Mouse (Mus musculus) spleen, adult 2 months (tissue): ENCODE measurements around the gene Fam122b. TPM values are rescaled to one million over a fixed set of nuclear protein-coding genes. Genes with fewer than 3 reads are reported as not detected.

Experiments used
- DNase-seq, 2 experiments: peaks; one replicate each; pipeline versions ENCODE4 v3.0.0 to v3.0.0-alpha.2; 2012 to 2021; ENCODE audit warnings: low spot score in 2 of 2, low read depth in 1 of 2
- H3K27ac ChIP-seq: fragments of 200-500 bp; 2 replicates; pipeline ENCODE4 v1.5.1; 2012; ENCODE audit warnings: low read length, inconsistent platforms; ENCODE audit not compliant: insufficient read depth
- H3K27me3 ChIP-seq: fragments of 200-500 bp; 2 replicates; pipeline ENCODE4 v1.6.1; 2012; ENCODE audit warnings: mild to moderate bottlenecking, moderate library complexity, low read length, inconsistent platforms; ENCODE audit not compliant: control insufficient read depth, insufficient read depth
- H3K36me3 ChIP-seq: fragments of 200-500 bp; 2 replicates; pipeline ENCODE4 v1.6.1; 2012; ENCODE audit warnings: mild to moderate bottlenecking, low read length, inconsistent platforms; ENCODE audit not compliant: control insufficient read depth, insufficient read depth
- H3K4me1 ChIP-seq: fragments of 200-500 bp; 2 replicates; pipeline ENCODE4 v1.6.1; 2011; ENCODE audit warnings: inconsistent platforms; ENCODE audit not compliant: control insufficient read depth, insufficient read depth, insufficient read length
- H3K4me3 ChIP-seq: fragments of 200-500 bp; 2 replicates; pipeline ENCODE4 v1.5.1; 2011; ENCODE audit warnings: mild to moderate bottlenecking, inconsistent platforms; ENCODE audit not compliant: insufficient read depth, insufficient read length; ENCODE audit errors: extremely low read depth
- CTCF ChIP-seq: fragments of 200-500 bp; IDR thresholded peaks from 2 replicates; pipeline ENCODE4 v1.5.1; 2011; ENCODE audit warnings: mild to moderate bottlenecking, inconsistent platforms; ENCODE audit not compliant: insufficient read depth, insufficient read length, insufficient replicate concordance; ENCODE audit errors: extremely low read depth
- POLR2A ChIP-seq: fragments of 200-500 bp; IDR thresholded peaks from 2 replicates; pipeline ENCODE4 v1.6.1; 2011; ENCODE audit warnings: low read depth, low read length, inconsistent platforms
- WGBS: fragments of 180-500 bp; shearing (Covaris S2); methylation state at CpG from one replicate; pipeline ENCODE4 v1.1.7; 2018; 5-methylcytosine and 5-hydroxymethylcytosine counted together
- polyA plus RNA-seq: library from polyadenylated mRNA; depleted of rRNA; stranded (reverse); fragments of >200 nt; gene quantifications from 2 replicates; pipeline ENCODE4 v1.2.3, GENCODE M21; 2012

Gene Fam122b
- polyA plus RNA-seq, 1 experiment: 3.2 TPM

DNA sequence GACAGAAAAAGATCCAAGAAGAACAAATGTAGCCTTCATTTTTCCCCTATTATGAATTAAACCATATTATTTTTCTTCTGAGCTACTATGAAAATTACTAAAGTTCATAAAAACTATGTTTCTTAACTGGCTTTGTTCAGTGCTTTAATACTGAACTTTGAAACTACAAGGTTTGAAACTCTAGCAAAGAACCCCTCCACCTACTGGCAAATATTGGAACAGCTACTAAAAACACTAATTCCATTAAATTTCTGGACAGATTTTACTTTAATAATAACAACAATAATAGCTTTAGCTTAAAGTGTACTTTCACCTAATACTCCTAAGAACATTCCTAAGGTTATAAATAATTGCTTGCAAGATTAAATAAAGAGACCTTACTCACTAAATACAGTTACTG lies 14.4 kb downstream of the Fam122b start:
- H3K27ac ChIP-seq: no peak overlapping the region
- H3K36me3 ChIP-seq: no peaks in the 10 kb centered on the region; the same call in 1 of the 2 replicates
- no peaks in the 10 kb centered on the region for H3K4me1 ChIP-seq
- no peaks in the 10 kb centered on the region for H3K27me3 ChIP-seq
- no peak for DNase-seq
- H3K4me3 ChIP-seq: no peak overlapping the region
- TF ChIP-seq CTCF: no peak
- TF ChIP-seq POLR2A: no peak

DNA sequence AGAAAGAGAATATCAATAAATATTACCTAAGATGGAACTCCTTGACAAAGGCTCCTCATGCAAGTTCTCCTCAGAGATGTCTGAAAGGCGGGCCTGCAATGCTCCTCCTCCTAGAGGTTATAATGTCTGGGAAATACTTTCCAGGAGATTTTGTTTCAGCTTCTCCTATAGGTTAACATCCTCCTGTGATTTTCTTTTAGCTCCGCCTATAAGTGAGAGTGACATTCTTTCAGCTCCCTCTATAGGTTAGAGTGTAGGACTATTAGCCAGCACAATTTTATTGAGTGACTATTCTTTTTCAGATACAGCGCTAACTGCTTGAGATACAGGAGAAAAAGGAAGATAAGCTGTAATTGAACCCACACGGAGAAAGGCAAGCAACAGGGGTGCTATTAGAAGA lies 29.6 kb downstream of the Fam122b start, which contains the start of gene Plac1:
Plac1 (minus strand) TSS at position 101 of the 400 bp plus-strand sequence.
- Histone ChIP-seq H3K4me3 (no peak within 1 kb of the TSS), H3K4me1 (no peaks in the 10 kb centered on the region), H3K36me3 (no peaks in the 10 kb centered on the region), H3K27ac (no peak within 1 kb of the TSS), H3K27me3 (no peaks in the 10 kb centered on the region)
- DNase-seq: no peak
- TF ChIP-seq CTCF: no peak
- no peak for TF ChIP-seq POLR2A
- WGBS: 75% methylated on average over 4 of the region's 4 CpGs

DNA sequence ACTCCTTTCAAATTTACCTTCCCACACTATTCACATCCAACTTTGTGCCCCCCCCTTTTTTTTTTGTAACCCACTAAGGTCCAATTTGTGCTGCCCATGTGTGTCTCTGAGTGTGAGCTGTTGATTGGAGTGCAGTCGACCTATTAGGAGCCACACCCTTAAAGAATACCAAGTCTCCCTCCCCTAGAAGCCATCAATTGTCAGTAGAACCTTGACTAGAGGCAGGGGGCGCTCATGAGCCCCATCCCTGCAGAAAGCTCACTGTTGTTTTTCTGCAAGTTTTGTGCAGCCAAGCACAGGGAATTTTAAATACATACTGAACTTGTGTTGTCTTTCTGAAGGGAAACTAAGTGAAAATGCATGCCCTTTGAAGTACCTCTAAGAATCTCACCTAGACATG lies 31.6 kb downstream of the Fam122b start:
- Histone ChIP-seq H3K27me3 (no peaks in the 10 kb centered on the region), H3K27ac (no peak overlapping the region), H3K4me1 (no peaks in the 10 kb centered on the region), H3K36me3 (no peaks in the 10 kb centered on the region), H3K4me3 (no peak overlapping the region)
- 14% methylated on average over 2 of the region's 2 CpGs for WGBS
- no peak for TF ChIP-seq CTCF
- no peak for TF ChIP-seq POLR2A
- DNase-seq: no peak

DNA sequence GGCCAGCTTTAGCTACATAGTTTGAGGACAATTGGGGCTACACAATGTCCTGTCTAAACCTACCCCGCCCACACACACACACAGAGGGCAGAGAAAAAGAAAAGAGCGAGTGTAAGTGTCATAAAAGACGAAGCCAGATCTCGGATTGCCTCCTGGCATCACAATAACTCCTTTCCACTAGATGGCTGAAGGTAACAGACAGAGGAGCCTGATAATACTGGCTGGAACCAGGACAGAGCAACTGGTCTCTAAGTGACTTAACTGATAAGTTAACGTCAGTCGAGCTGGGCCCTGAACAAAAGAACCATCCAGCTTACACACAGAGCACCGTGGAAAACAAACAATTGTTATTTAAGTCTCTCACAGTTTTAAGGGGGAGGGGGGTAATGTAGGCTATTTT lies 33.2 kb downstream of the Fam122b start:
- no peak for DNase-seq
- H3K27ac ChIP-seq: no peak overlapping the region
- no peaks in the 10 kb centered on the region for H3K27me3 ChIP-seq
- no peak for TF ChIP-seq POLR2A
- TF ChIP-seq CTCF: no peak
- H3K4me1 ChIP-seq: no peaks in the 10 kb centered on the region
- H3K36me3 ChIP-seq: no peaks in the 10 kb centered on the region
- WGBS: 77% methylated on average over 7 of the region's 7 CpGs
- no peak overlapping the region for H3K4me3 ChIP-seq

DNA sequence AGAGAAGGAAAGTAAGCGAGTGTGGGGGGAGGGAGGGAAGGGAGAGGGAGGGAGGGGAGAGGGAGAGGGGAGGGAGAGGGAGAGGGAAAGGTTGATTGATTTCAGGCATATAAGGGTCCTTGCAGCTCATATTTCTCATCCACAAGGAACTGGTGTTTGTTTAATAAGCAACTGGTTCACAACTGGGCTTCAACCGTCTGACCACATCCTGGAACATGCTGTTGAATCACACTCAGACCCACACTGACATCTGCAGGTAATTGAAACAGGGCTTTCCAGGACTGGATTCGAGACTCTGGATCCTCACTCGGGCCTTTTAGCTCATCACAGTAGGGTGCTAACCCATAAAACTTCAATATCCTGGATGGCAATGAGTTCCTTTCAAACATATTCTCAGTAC lies 35.9 kb downstream of the Fam122b start:
- no peak overlapping the region for H3K4me3 ChIP-seq
- 39% methylated on average over 4 of the region's 4 CpGs for WGBS
- no peaks in the 10 kb centered on the region for H3K27me3 ChIP-seq
- no peaks in the 10 kb centered on the region for H3K36me3 ChIP-seq
- no peaks in the 10 kb centered on the region for H3K4me1 ChIP-seq
- DNase-seq: no peak
- H3K27ac ChIP-seq: no peak overlapping the region
- no peak for TF ChIP-seq POLR2A
- no peak for TF ChIP-seq CTCF

DNA sequence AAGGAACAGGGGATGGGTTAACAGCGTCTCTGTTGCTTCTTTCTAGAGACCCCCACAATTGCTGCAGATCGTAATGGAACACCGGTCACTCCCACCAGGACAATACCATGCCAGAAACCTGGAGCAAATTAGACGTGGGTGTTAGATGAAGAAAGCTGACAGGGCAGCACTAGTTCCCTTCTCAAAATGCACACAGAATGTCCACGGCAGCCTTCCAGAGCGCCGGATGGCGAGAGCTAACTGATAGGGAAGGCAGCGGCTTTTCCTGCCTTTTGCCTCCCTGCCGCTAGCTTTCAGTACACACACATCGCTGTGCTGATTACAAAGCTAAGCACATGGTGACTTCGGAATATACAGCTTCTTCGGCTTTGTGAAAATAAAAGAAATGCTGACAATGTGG lies 37.6 kb downstream of the Fam122b start:
- Histone ChIP-seq H3K27me3 (no peaks in the 10 kb centered on the region), H3K4me3 (no peak overlapping the region), H3K27ac (no peak overlapping the region), H3K4me1 (no peaks in the 10 kb centered on the region), H3K36me3 (no peaks in the 10 kb centered on the region)
- WGBS: 43% methylated on average over 13 of the region's 13 CpGs
- DNase-seq: no peak
- TF ChIP-seq CTCF (no peak), POLR2A (no peak)

DNA sequence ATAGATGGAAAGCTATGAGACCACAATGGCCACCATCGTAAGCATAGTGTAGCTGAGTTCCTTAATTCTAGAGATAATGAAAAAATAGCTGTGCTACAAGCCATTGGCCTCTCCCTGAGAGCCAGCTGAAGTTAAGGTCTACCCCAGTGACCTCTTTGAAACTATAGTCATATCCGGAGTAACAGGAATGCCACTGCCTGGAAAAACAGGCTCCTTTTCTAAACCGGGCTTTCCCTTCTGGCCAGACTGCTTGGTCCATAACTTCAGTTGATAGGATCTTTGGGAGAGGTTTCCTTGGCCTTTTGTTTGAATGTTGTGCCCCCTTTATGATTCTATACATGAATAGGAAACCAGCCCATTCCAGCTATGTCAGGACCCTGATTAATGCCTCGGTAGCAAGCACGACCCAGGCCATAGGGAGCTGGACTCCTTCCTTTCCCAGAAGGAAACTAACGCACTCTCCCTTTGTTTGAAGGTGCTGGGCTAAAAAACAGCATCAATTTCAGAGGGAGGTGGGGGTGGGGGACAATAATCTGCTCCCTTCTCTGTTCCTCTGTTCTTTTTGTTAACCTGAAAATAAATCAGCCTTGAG lies 45.2 kb downstream of the Fam122b start:
- no peaks in the 10 kb centered on the region for H3K36me3 ChIP-seq
- WGBS: 80% methylated on average over 6 of the region's 6 CpGs
- H3K27ac ChIP-seq: no peak overlapping the region
- no peaks in the 10 kb centered on the region for H3K4me1 ChIP-seq
- H3K27me3 ChIP-seq: no peaks in the 10 kb centered on the region
- DNase-seq: no peak
- TF ChIP-seq POLR2A (no peak), CTCF (no peak)
- H3K4me3 ChIP-seq: no peak overlapping the region
